32 mouse cellular contexts compared by ENCODE assay signal in genomic region chr13:41153146-41153545, GRCm38 (mm10). TPM values are rescaled to one million over a fixed set of nuclear protein-coding genes. Genes with fewer than 3 reads are reported as not detected.
"Had no signal": no experiment of that assay in that cellular context is flagged by ENCODE, and none has a peak within 500 bp of the region (broad histone marks: within the 10 kb centered on the region; RNA-seq: fewer than 3 reads in every experiment).

No protein-coding gene starts in this region.

- H3K4me1 ChIP-seq: limb, embryonic 10.5 days; limb, embryonic 13.5 days; liver, embryonic 12.5 days; liver, embryonic 15.5 days; lung, embryonic 15.5 days; stomach, embryonic 15.5 days had no signal

- DNase-seq: kidney, adult 2 months; kidney, postnatal 25 days; layer of hippocampus, adult 9-11 months; liver; lung, adult 18-20 months; lung, postnatal 10 days; lung, postnatal 36 days; midbrain, embryonic 14.5 days; right cerebral cortex, adult 18-20 months; right cerebral cortex, postnatal 14 days; right cerebral cortex, postnatal 4 days; spleen, adult 18-20 months; thymus, adult 2 months; thymus, postnatal 14 days had no signal

- H3K27ac ChIP-seq: kidney, postnatal 0 days; layer of hippocampus, adult 2 months; limb, embryonic 10.5 days; limb, embryonic 13.5 days; liver, embryonic 12.5 days; liver, embryonic 15.5 days; lung, embryonic 15.5 days; stomach, embryonic 15.5 days had no signal

- H3K9me3 ChIP-seq: limb, embryonic 10.5 days; limb, embryonic 13.5 days; liver, embryonic 12.5 days; liver, embryonic 15.5 days; lung, embryonic 15.5 days; stomach, embryonic 15.5 days had no signal

- H3K4me3 ChIP-seq: layer of hippocampus, adult 2 months; limb, embryonic 10.5 days; limb, embryonic 13.5 days; liver, embryonic 12.5 days; liver, embryonic 15.5 days; lung, embryonic 15.5 days; stomach, embryonic 15.5 days had no signal

- H3K9ac ChIP-seq: limb, embryonic 13.5 days; liver, embryonic 12.5 days; liver, embryonic 15.5 days; lung, embryonic 15.5 days; stomach, embryonic 15.5 days had no signal

- H3K36me3 ChIP-seq: limb, embryonic 10.5 days; limb, embryonic 13.5 days; liver, embryonic 12.5 days; liver, embryonic 15.5 days; lung, embryonic 15.5 days; stomach, embryonic 15.5 days had no signal

- H3K27me3 ChIP-seq: limb, embryonic 13.5 days; liver, embryonic 12.5 days; liver, embryonic 15.5 days; lung, embryonic 15.5 days; stomach, embryonic 15.5 days had no signal

- H3K4me2 ChIP-seq: limb, embryonic 13.5 days; liver, embryonic 12.5 days; liver, embryonic 15.5 days; lung, embryonic 15.5 days; midbrain, embryonic 11.5 days; stomach, embryonic 15.5 days had no signal

RNA-seq across cellular contexts. Expression of gene Sycp2l, which starts 39.0 kb away (rescaled TPM):
- total RNA-seq: layer of hippocampus, adult 2 months; layer of hippocampus, postnatal 25 days; megakaryocyte-erythroid progenitor cell, adult 5-6 weeks had no signal
- polyA plus RNA-seq: kidney, adult 2 months; kidney, embryonic 14.5 days; kidney, postnatal 0 days; large intestine, adult 2 months; limb, embryonic 10.5 days; limb, embryonic 13.5 days; liver, embryonic 12.5 days; liver, embryonic 15.5 days; lung, embryonic 15.5 days; midbrain, embryonic 11.5 days; midbrain, embryonic 14.5 days; midbrain, postnatal 0 days; neural tube, embryonic 11.5 days; neural tube, embryonic 14.5 days had no signal

RNA-seq across cellular contexts. Expression of gene Gcm2, which starts 42.3 kb away (rescaled TPM):
- total RNA-seq: layer of hippocampus, adult 2 months; layer of hippocampus, postnatal 25 days; left cerebral cortex, adult 18-20 months; left cerebral cortex, postnatal 25 days; megakaryocyte-erythroid progenitor cell, adult 5-6 weeks; midbrain, postnatal 0 days had no signal
- polyA plus RNA-seq: kidney, adult 2 months; kidney, embryonic 14.5 days; kidney, postnatal 0 days; large intestine, adult 2 months; limb, embryonic 10.5 days; limb, embryonic 13.5 days; liver, embryonic 12.5 days; liver, embryonic 15.5 days; lung, embryonic 15.5 days; midbrain, embryonic 11.5 days; midbrain, embryonic 14.5 days; midbrain, postnatal 0 days; neural tube, embryonic 14.5 days; stomach, embryonic 15.5 days had no signal
